In genomic region chr10:81041458-81042175, GRCm38 (mm10) we compare ENCODE assay signal across 9 mouse cellular contexts. TPM values are rescaled to one million over a fixed set of nuclear protein-coding genes. Genes with fewer than 3 reads are reported as not detected.
DNase-seq lines count a peak whose midpoint lies in the region; ATAC-seq and TF ChIP-seq lines count a peak whose summit lies in the region.
"Had no signal": no experiment of that assay in that cellular context is flagged by ENCODE, and none has a peak within 500 bp of the region (broad histone marks: within the 10 kb centered on the region; RNA-seq: fewer than 3 reads in every experiment).

No protein-coding gene starts in this region.

- WGBS in heart, adult 2 months, result 28% methylated on average over 13 of the region's 13 CpGs
- 32% methylated on average over 13 of the region's 13 CpGs for WGBS in heart, embryonic 11.5 days (ENCODE audit: insufficient replicate concordance)

- H3K79me2 ChIP-seq in heart, adult 2 months (replicated peaks; ENCODE audit: control insufficient read depth, insufficient read depth, low read length), result peaks cover 3% of the 10 kb centered on the region

- H3K4me2 ChIP-seq in heart, embryonic 11.5 days, result no peak overlapping the region; the same call in 1 of the 2 replicates
- H3K4me2 ChIP-seq: liver, embryonic 15.5 days had no signal

- TF ChIP-seq POLR2A in heart, adult 2 months (IDR thresholded peaks at IDR 0.05; ENCODE audit: insufficient read depth, low read depth, low read length), result no peak

- 0 out of 2 replicates have a peak, but pooled peaks have one; percentile 59 for TF ChIP-seq EP300 in heart, adult 2 months (IDR thresholded peaks at IDR 0.05; ENCODE audit: insufficient read depth, low read depth, low read length)

- H3K27me3 ChIP-seq in heart, adult 2 months (ENCODE audit: control insufficient read depth, insufficient read depth, low read length), result no peaks in the 10 kb centered on the region
- no peaks in the 10 kb centered on the region for H3K27me3 ChIP-seq in heart, embryonic 11.5 days (ENCODE audit: control insufficient read depth, insufficient read depth, low read length)
- H3K27me3 ChIP-seq: liver, embryonic 15.5 days had no signal

- no peaks in the 10 kb centered on the region for H3K36me3 ChIP-seq in heart, adult 2 months (ENCODE audit: control insufficient read depth, insufficient read depth, low read length)
- H3K36me3 ChIP-seq in heart, embryonic 11.5 days (ENCODE audit: control insufficient read depth, insufficient read depth, low read length), result peaks cover 20% of the 10 kb centered on the region

- H3K9me3 ChIP-seq in heart, embryonic 11.5 days (replicated peaks; ENCODE audit: control insufficient read depth, low read length), result no peaks in the 10 kb centered on the region
- H3K9me3 ChIP-seq: liver, embryonic 15.5 days had no signal

- no peak overlapping the region for H3K27ac ChIP-seq in heart, adult 2 months
- no peak overlapping the region; the same call in 1 of the 2 replicates for H3K27ac ChIP-seq in heart, embryonic 11.5 days (ENCODE audit: low read depth, low read length)
- H3K27ac ChIP-seq in layer of hippocampus, adult 2 months, result no peak overlapping the region; the same call in 1 of the 2 replicates
- H3K27ac ChIP-seq: liver, embryonic 15.5 days had no signal

- no peak for ATAC-seq in heart, embryonic 11.5 days (replicated peaks; ENCODE audit: insufficient number of reproducible peaks, low FRiP score, low TSS enrichment)
- ATAC-seq in megakaryocyte, adult 5-6 weeks (ENCODE audit: poor library complexity, severe bottlenecking), result peak; percentile 54

- TF ChIP-seq CTCF in heart, adult 2 months (IDR thresholded peaks at IDR 0.05), result peak; percentile 95
- TF ChIP-seq CTCF in layer of hippocampus, adult 2 months (conservative IDR thresholded peaks at IDR 0.05), result peak; percentile 93

- peak; percentile 63 to 77 for DNase-seq in heart, adult 2 months
- peak; percentile 60 to 76 for DNase-seq in CD8-positive naive resting alpha-beta T cell, adult 2 months (ENCODE audit: low read depth in 2 of 2, low spot score in 2 of 2)
- peak; percentile 63 for DNase-seq in c-Kit-positive CD71-positive TER-119-positive erythroid progenitor cells, embryonic 14.5 days (ENCODE audit: low spot score)
- DNase-seq in frontal cortex, postnatal 36 days (ENCODE audit: low spot score in 2 of 2), result peak; percentile 67 to 75
- DNase-seq in layer of hippocampus, adult 2 months (ENCODE audit: low spot score in 2 of 2), result peak; percentile 51 to 81
- DNase-seq in spleen, postnatal 4 days (ENCODE audit: low spot score in 2 of 2), result peak; percentile 69 to 88

- intact Hi-C loops in heart, adult 2 months (cut with DNase I), result loop anchor here (1.0 to 5.0 kb wide), 2 partner anchors 25 to 44 kb away; no protein-coding TSS in a partner anchor

- H3K4me3 ChIP-seq in heart, adult 2 months, result no peak overlapping the region
- no peak overlapping the region for H3K4me3 ChIP-seq in heart, embryonic 11.5 days (ENCODE audit: low read depth, low read length)
- H3K4me3 ChIP-seq in layer of hippocampus, adult 2 months, result no peak overlapping the region
- H3K4me3 ChIP-seq: liver, embryonic 15.5 days had no signal

- no peak overlapping the region for H3K9ac ChIP-seq in heart, adult 2 months (ENCODE audit: low read depth, low read length)
- H3K9ac ChIP-seq in heart, embryonic 11.5 days (ENCODE audit: low read depth, low read length), result no peak overlapping the region
- H3K9ac ChIP-seq: liver, embryonic 15.5 days had no signal

- peaks cover 1% of the 10 kb centered on the region; the same call in 1 of the 2 replicates for H3K4me1 ChIP-seq in heart, adult 2 months (ENCODE audit: control insufficient read depth, insufficient read depth, low read length)
- no peaks in the 10 kb centered on the region; the same call in 1 of the 2 replicates for H3K4me1 ChIP-seq in heart, embryonic 11.5 days (ENCODE audit: control insufficient read depth, insufficient read depth, low read length)

RNA-seq across cellular contexts. Expression of gene Slc39a3, which starts 4.4 kb away (rescaled TPM):
- 10 to 100 TPM; 13.9 to 14.4 TPM for total RNA-seq in heart, adult 2 months (2021)
- polyA plus RNA-seq in heart, adult 2 months (2012; rRNA removed), result 20.5 and 21.9 TPM in 2 replicates
- polyA plus RNA-seq in heart, embryonic 11.5 days (2014; fragmentation: Nextera tagmentation; extraction: Ambion mirVana), result 3.9 and 4.1 TPM in 2 replicates
- 10 to 100 TPM; 60.8 to 66.1 TPM for total RNA-seq in layer of hippocampus, adult 2 months (2021)
- total RNA-seq in megakaryocyte, adult 5-6 weeks (2015), result 3.9 and 6.0 TPM in 2 replicates
- total RNA-seq in megakaryocyte, adult 5-6 weeks (2017), result 6.2 and 10.2 TPM in 2 replicates

RNA-seq across cellular contexts. Expression of gene Diras1, which starts 16.2 kb away (rescaled TPM):
- not detected for total RNA-seq in heart, adult 2 months (2021)
- 0.04 and 0.06 TPM in 2 replicates for polyA plus RNA-seq in heart, adult 2 months (2012; rRNA removed)
- 0.13 TPM in 1 of 2 replicates, not detected in the other for polyA plus RNA-seq in heart, embryonic 11.5 days (2014; fragmentation: Nextera tagmentation; extraction: Ambion mirVana)
- 100 to 1,000 TPM in 1 of 2 experiments, 10 to 100 TPM in 1; 95.2 to 100 TPM for total RNA-seq in layer of hippocampus, adult 2 months (2021)
- not detected in 2 replicates for total RNA-seq in megakaryocyte, adult 5-6 weeks (2015)
- total RNA-seq in megakaryocyte, adult 5-6 weeks (2017), result 0.20 TPM in 1 of 2 replicates, not detected in the other

RNA-seq across cellular contexts. Expression of gene Sgta, which starts 18.4 kb away (rescaled TPM):
- 10 to 100 TPM; 84.5 to 90.1 TPM for total RNA-seq in heart, adult 2 months (2021)
- 158 and 161 TPM in 2 replicates for polyA plus RNA-seq in heart, adult 2 months (2012; rRNA removed)
- polyA plus RNA-seq in heart, embryonic 11.5 days (2014; fragmentation: Nextera tagmentation; extraction: Ambion mirVana), result 130 and 159 TPM in 2 replicates
- total RNA-seq in layer of hippocampus, adult 2 months (2021), result 100 to 1,000 TPM; 176 TPM
- total RNA-seq in megakaryocyte, adult 5-6 weeks (2015), result 30.3 and 30.7 TPM in 2 replicates
- total RNA-seq in megakaryocyte, adult 5-6 weeks (2017), result 33.3 and 38.7 TPM in 2 replicates

RNA-seq across cellular contexts. Expression of gene Gng7, which starts 26.9 kb away (rescaled TPM):
- under 1 TPM; 0.50 to 0.63 TPM for total RNA-seq in heart, adult 2 months (2021)
- 0.68 and 1.1 TPM in 2 replicates for polyA plus RNA-seq in heart, adult 2 months (2012; rRNA removed)
- polyA plus RNA-seq in heart, embryonic 11.5 days (2014; fragmentation: Nextera tagmentation; extraction: Ambion mirVana), result 1.4 TPM in 2 replicates
- 100 to 1,000 TPM; 161 to 176 TPM for total RNA-seq in layer of hippocampus, adult 2 months (2021)
- total RNA-seq in megakaryocyte, adult 5-6 weeks (2015), result 0.11 TPM in 1 of 2 replicates, not detected in the other
- 0.26 TPM in 1 of 2 replicates, not detected in the other for total RNA-seq in megakaryocyte, adult 5-6 weeks (2017)

RNA-seq across cellular contexts. Expression of gene Thop1, which starts 28.2 kb away (rescaled TPM):
- 10 to 100 TPM; 11.3 to 15.5 TPM for total RNA-seq in heart, adult 2 months (2021)
- 15.2 and 17.0 TPM in 2 replicates for polyA plus RNA-seq in heart, adult 2 months (2012; rRNA removed)
- 30.9 and 31.1 TPM in 2 replicates for polyA plus RNA-seq in heart, embryonic 11.5 days (2014; fragmentation: Nextera tagmentation; extraction: Ambion mirVana)
- 10 to 100 TPM; 52.0 to 52.6 TPM for total RNA-seq in layer of hippocampus, adult 2 months (2021)
- 0.82 and 1.5 TPM in 2 replicates for total RNA-seq in megakaryocyte, adult 5-6 weeks (2015)
- 3.4 and 4.3 TPM in 2 replicates for total RNA-seq in megakaryocyte, adult 5-6 weeks (2017)

Comparison
In these comparisons a context has a peak if more than half of its experiments do, and no peak if none do; other contexts are left out.
1. RNA of gene Slc39a3, which starts 4.4 kb away (total RNA-seq): 60.8 to 66.1 TPM in layer of hippocampus, adult 2 months; 13.9 to 14.4 TPM in heart, adult 2 months and 3.9 to 10.2 TPM in megakaryocyte, adult 5-6 weeks; every median in the first group is over 4 times any median in the second.
2. RNA of gene Diras1, which starts 16.2 kb away (total RNA-seq): 95.2 to 100 TPM in layer of hippocampus, adult 2 months; not detected in heart, adult 2 months and 0.20 TPM in megakaryocyte, adult 5-6 weeks; every median in the first group is over 10 times any median in the second.
3. Peak in every context shown above with its lines, with median percentiles within 50 percentile points of each other: DNase-seq.